Mouse (Mus musculus): Measurements from ENCODE around the gene Cbx6. TPM values are rescaled to one million over a fixed set of nuclear protein-coding genes. Genes with fewer than 3 reads are reported as not detected.

The Cbx6 gene
- polyA plus RNA-seq (2016; fragmentation: Nextera tagmentation; extraction: Ambion mirVana): 16.1 and 18.1 TPM in 2 replicates

- H3K27ac ChIP-seq (replicated peaks): peak within 1 kb of the TSS; percentile 94
- no peaks in the 10 kb centered on the region for H3K27me3 ChIP-seq (replicated peaks; ENCODE audit: low read depth, poor library complexity, severe bottlenecking)
- peaks cover 55% of the 10 kb centered on the region for H3K4me1 ChIP-seq
- WGBS: 1% methylated on average over 58 of the region's 58 CpGs
- peaks cover 9% of the 10 kb centered on the region for H3K36me3 ChIP-seq (replicated peaks)
- peak within 1 kb of the TSS; percentile 89 for H3K4me3 ChIP-seq
- peak; percentile 99 for DNase-seq (ENCODE audit: low spot score)
- H3K9me3 ChIP-seq: no peaks in the 10 kb centered on the region
Measured at GRCm38 (mm10) chr15:79834130-79834880, at the start of gene Cbx6, which contains the start of gene Npcd. Gene Cbx6 (minus strand): TSS chr15:79834688. Gene Npcd (minus strand): TSS chr15:79834237.

- peaks cover 18% of the 10 kb centered on the region for H3K27me3 ChIP-seq (replicated peaks; ENCODE audit: low read depth, poor library complexity, severe bottlenecking)
- no peaks in the 10 kb centered on the region for H3K9me3 ChIP-seq
- H3K4me3 ChIP-seq: peak overlapping the region; percentile 62
- under 1% methylated on average over 30 of the region's 30 CpGs for WGBS
- H3K36me3 ChIP-seq (replicated peaks): no peaks in the 10 kb centered on the region
- H3K27ac ChIP-seq (replicated peaks): peak overlapping the region; percentile 91
- peak; percentile 95 for DNase-seq (ENCODE audit: low spot score)
- peaks cover 6% of the 10 kb centered on the region for H3K4me1 ChIP-seq
Measured at GRCm38 (mm10) chr15:79883352-79883822, 48.9 kb upstream of the Cbx6 start.

- H3K27ac ChIP-seq (replicated peaks): peak overlapping the region; percentile 91; the same call in 1 of the 2 replicates
- WGBS: 31% methylated on average over 19 of the region's 19 CpGs
- DNase-seq (ENCODE audit: low spot score): no peak
Measured at GRCm38 (mm10) chr15:79882623-79883267, 48.3 kb upstream of the Cbx6 start.

GRCm38 (mm10) chr15:79880477-79880876 is 46.0 kb upstream of the Cbx6 start:
- DNase-seq (ENCODE audit: low spot score): no peak
- 86% methylated on average over 3 of the region's 3 CpGs for WGBS
- Histone ChIP-seq H3K27ac (replicated peaks) (no peak overlapping the region), H3K36me3 (replicated peaks) (no peaks in the 10 kb centered on the region), H3K4me3 (no peak overlapping the region), H3K27me3 (replicated peaks; ENCODE audit: low read depth, poor library complexity, severe bottlenecking) (peaks cover 18% of the 10 kb centered on the region), H3K4me1 (peaks cover 6% of the 10 kb centered on the region), H3K9me3 (no peaks in the 10 kb centered on the region)

More at GRCm38 (mm10) chr15:79882623-79883267, 48.3 kb upstream of the Cbx6 start:
- Histone ChIP-seq H3K4me3 (peak overlapping the region; percentile 62), H3K27me3 (replicated peaks; ENCODE audit: low read depth, poor library complexity, severe bottlenecking) (peaks cover 18% of the 10 kb centered on the region), H3K9me3 (no peaks in the 10 kb centered on the region), H3K36me3 (replicated peaks) (no peaks in the 10 kb centered on the region), H3K4me1 (peaks cover 6% of the 10 kb centered on the region)

- H3K4me1 ChIP-seq: peaks cover 6% of the 10 kb centered on the region
- DNase-seq (ENCODE audit: low spot score): no peak
- H3K4me3 ChIP-seq: no peak overlapping the region
- no peaks in the 10 kb centered on the region for H3K9me3 ChIP-seq
- H3K36me3 ChIP-seq (replicated peaks): no peaks in the 10 kb centered on the region
- peaks cover 18% of the 10 kb centered on the region for H3K27me3 ChIP-seq (replicated peaks; ENCODE audit: low read depth, poor library complexity, severe bottlenecking)
- H3K27ac ChIP-seq (replicated peaks): no peak overlapping the region; the same call in 1 of the 2 replicates
- WGBS: 71% methylated on average over 13 of the region's 13 CpGs
Measured at GRCm38 (mm10) chr15:79879319-79879718, 44.8 kb upstream of the Cbx6 start.

GRCm38 (mm10) chr15:79878725-79879136 is 44.2 kb upstream of the Cbx6 start:
- no peak overlapping the region for H3K4me3 ChIP-seq
- DNase-seq (ENCODE audit: low spot score): no peak
- 77% methylated on average over 6 of the region's 6 CpGs for WGBS
- no peaks in the 10 kb centered on the region for H3K36me3 ChIP-seq (replicated peaks)
- H3K4me1 ChIP-seq: peaks cover 6% of the 10 kb centered on the region
- no peaks in the 10 kb centered on the region for H3K9me3 ChIP-seq
- peaks cover 18% of the 10 kb centered on the region for H3K27me3 ChIP-seq (replicated peaks; ENCODE audit: low read depth, poor library complexity, severe bottlenecking)
- no peak overlapping the region; the same call in 1 of the 2 replicates for H3K27ac ChIP-seq (replicated peaks)

- 92% methylated on average over 18 of the region's 18 CpGs for WGBS
- no peak overlapping the region for H3K27ac ChIP-seq (replicated peaks)
- DNase-seq (ENCODE audit: low spot score): no peak
Measured at GRCm38 (mm10) chr15:79875261-79875995, 40.9 kb upstream of the Cbx6 start.

GRCm38 (mm10) chr15:79873995-79874394 is 39.5 kb upstream of the Cbx6 start:
- Histone ChIP-seq H3K36me3 (replicated peaks) (no peaks in the 10 kb centered on the region), H3K27me3 (replicated peaks; ENCODE audit: low read depth, poor library complexity, severe bottlenecking) (no peaks in the 10 kb centered on the region), H3K4me1 (no peaks in the 10 kb centered on the region), H3K27ac (replicated peaks) (no peak overlapping the region), H3K4me3 (no peak overlapping the region), H3K9me3 (peaks cover 4% of the 10 kb centered on the region; the same call in 1 of the 2 replicates)
- no peak for DNase-seq (ENCODE audit: low spot score)
- WGBS: 60% methylated on average over 2 of the region's 2 CpGs

More at GRCm38 (mm10) chr15:79875261-79875995, 40.9 kb upstream of the Cbx6 start:
- Histone ChIP-seq H3K27me3 (replicated peaks; ENCODE audit: low read depth, poor library complexity, severe bottlenecking) (no peaks in the 10 kb centered on the region), H3K4me3 (no peak overlapping the region), H3K9me3 (no peaks in the 10 kb centered on the region), H3K36me3 (replicated peaks) (no peaks in the 10 kb centered on the region), H3K4me1 (no peaks in the 10 kb centered on the region)

- Histone ChIP-seq H3K27ac (replicated peaks) (no peak overlapping the region), H3K36me3 (replicated peaks) (no peaks in the 10 kb centered on the region), H3K4me3 (no peak overlapping the region), H3K9me3 (peaks cover 4% of the 10 kb centered on the region; the same call in 1 of the 2 replicates), H3K27me3 (replicated peaks; ENCODE audit: low read depth, poor library complexity, severe bottlenecking) (no peaks in the 10 kb centered on the region), H3K4me1 (no peaks in the 10 kb centered on the region)
- 93% methylated on average over 8 of the region's 8 CpGs for WGBS
- no peak for DNase-seq (ENCODE audit: low spot score)
Measured at GRCm38 (mm10) chr15:79873545-79873944, 39.1 kb upstream of the Cbx6 start.

- H3K27ac ChIP-seq (replicated peaks): no peak overlapping the region
- no peaks in the 10 kb centered on the region for H3K4me1 ChIP-seq
- no peak for DNase-seq (ENCODE audit: low spot score)
- no peaks in the 10 kb centered on the region for H3K27me3 ChIP-seq (replicated peaks; ENCODE audit: low read depth, poor library complexity, severe bottlenecking)
- H3K9me3 ChIP-seq: peaks cover 4% of the 10 kb centered on the region; the same call in 1 of the 2 replicates
- H3K4me3 ChIP-seq: no peak overlapping the region
- 91% methylated on average over 3 of the region's 3 CpGs for WGBS
- no peaks in the 10 kb centered on the region for H3K36me3 ChIP-seq (replicated peaks)
Measured at GRCm38 (mm10) chr15:79867260-79868002, 32.9 kb upstream of the Cbx6 start.

GRCm38 (mm10) chr15:79859821-79860220 is 25.3 kb upstream of the Cbx6 start:
- Histone ChIP-seq H3K27me3 (replicated peaks; ENCODE audit: low read depth, poor library complexity, severe bottlenecking) (no peaks in the 10 kb centered on the region), H3K9me3 (no peaks in the 10 kb centered on the region), H3K4me1 (peaks cover 5% of the 10 kb centered on the region; the same call in 1 of the 2 replicates), H3K27ac (replicated peaks) (no peak overlapping the region), H3K36me3 (replicated peaks) (no peaks in the 10 kb centered on the region), H3K4me3 (no peak overlapping the region)
- no peak for DNase-seq (ENCODE audit: low spot score)
- 89% methylated on average over 9 of the region's 9 CpGs for WGBS
